Mouse (Mus musculus) frontal cortex, postnatal 14 days (tissue): ENCODE measurements at regions not wholly inside any gene's neighbourhood (a gene's known extent, or its start where the extent isn't known, plus 50 kb on each side); places are given as distances from the start of the nearest gene placed in this dataset.

Experiments
- DNase-seq, 2 experiments: peaks; one replicate each; pipeline ENCODE4 v3.0.0; 2022; ENCODE audit warnings: low spot score in 2 of 2

DNA sequence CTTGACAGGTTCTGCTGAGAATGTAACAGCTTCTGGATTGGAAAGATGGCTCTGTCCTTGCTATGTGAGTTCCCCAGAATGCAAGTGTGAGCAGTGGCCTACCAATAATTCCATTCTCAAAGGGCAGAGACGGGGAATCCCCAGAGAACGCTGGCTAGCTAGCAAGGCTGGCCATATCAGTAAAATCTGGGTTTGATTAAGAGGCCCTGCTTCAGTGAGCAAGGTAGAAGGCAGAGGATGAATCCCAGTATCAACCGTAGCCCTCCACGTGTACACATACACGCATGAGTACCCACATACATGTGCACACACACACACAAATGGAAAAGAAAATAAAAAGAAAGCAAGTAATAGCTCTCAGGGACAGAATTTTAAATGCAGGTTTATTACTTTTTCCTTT, 55.3 kb downstream of the Tril start:
- no peak for DNase-seq

DNA sequence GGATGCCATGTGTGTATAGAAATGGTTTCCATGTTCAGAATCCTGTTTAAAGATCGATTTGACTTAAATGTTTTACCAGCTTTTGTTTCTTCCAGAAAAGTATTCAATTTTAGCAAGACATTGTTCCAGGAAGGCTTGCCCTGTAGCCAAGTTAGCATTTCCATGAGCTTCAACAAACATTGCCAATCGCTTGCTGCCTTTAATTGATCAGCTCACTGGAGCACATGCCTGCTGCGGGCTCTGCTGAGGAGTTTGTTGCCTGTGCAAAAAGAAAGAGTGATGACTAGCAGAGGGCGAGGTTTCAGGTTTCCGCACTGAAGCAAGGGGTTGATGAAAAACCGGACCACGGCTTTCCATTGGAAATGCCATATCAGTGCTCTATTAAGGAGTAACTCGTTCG, 58.0 kb downstream of the Tril start:
- no peak for DNase-seq

DNA sequence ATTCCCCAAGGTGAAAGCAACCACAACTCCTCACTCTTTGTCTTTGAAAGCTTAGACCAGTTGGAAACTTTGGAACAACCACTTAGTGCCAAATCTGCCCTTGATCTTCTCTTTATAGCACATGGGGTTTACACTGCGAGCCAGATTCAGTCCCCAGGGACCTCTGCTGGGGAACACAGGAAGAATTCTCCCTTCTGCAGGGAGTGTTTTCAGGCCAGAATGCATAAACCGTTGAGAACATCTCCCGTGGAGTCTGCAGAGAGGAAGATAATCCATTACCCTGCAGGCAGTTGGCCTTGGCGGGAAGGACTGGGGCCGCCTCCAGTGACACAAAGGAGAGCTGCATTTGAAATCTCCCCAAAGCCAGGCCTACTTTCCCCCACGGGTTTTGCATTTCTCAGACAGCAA, 60.0 kb downstream of the Tril start:
- peak in 1 of 2 experiments; percentile 15 for DNase-seq

DNA sequence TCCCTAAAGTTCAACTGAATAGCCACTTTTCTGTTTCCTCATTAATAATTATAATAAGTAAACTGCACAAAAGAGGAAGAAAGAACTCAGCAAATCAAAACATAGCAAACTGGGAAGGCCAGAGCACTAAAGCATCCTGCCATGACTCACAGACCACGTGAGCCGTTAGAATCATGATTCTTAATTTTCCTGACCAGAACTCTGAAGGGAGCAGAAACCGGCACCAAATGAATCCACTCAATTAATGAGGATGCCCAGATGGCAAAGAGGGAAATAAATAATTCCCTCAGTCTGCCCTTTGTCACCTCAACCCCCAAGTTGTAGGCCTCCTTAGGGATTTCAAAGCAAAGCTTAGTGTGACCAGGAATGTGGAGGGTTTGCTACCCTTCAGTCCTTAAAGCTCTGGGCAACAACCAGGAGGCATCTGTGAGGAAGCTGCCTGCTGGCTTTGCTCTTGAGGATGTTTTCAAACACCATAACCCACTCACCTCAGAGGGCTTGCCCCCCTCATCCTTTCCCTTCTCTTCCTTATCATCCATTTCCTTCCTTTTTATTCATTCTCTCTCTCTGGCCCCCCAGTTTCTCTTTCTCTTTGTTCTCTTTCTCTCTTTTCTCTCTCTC, 60.8 kb downstream of the Tril start:
- DNase-seq = no peak

DNA sequence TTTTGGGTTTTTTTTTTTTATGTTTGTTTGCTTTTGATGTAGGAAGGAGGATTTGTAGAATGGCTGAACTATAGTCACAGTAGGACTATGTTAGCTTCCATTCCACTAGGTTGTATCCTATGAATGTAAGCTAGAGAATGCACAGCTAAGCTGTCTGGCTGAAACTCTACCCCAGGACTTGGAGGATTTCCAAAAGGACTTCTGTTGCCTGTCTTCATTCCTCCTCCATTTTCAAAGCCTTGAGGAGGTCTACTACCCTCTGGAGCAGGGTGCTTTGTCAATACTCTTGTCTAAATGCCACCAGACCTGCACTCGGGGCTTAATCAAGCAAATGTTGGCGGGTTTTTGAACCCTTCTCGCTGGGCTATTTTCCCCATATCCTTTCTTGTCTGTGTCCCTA, 66.3 kb downstream of the Tril start:
- DNase-seq = no peak

DNA sequence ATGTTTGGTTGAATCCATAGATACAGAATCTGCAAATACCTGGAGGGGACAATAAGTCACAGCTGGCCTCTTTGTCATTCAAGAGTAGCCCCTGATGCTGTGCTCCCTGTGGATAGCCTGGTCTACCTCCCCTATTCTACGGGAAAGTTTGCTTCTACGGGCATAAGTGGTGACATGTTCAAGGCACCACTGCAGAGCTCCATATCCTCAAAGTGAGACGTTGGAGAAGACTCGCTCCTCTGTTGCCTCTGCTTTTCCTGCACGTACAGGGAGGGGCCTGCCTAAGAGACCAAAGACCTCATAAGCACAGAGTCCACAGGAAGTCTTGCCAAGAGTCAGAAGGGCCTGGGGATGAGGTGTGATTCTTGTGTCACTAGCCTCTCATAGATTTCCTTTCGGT, 70.1 kb downstream of the Tril start:
- DNase-seq = no peak
